In genomic region chr4:109456821-109457220, GRCm38 (mm10) we compare ENCODE assay signal across 16 mouse cellular contexts.
"Had no signal": no experiment of that assay in that cellular context is flagged by ENCODE, and none has a peak within 500 bp of the region (broad histone marks: within the 10 kb centered on the region; RNA-seq: fewer than 3 reads in every experiment).

No protein-coding gene starts in this region.

- H3K27ac ChIP-seq: kidney, postnatal 0 days; layer of hippocampus, adult 2 months; limb, embryonic 12.5 days; limb, embryonic 15.5 days; liver, embryonic 14.5 days; midbrain, embryonic 10.5 days; midbrain, embryonic 13.5 days had no signal

- H3K27me3 ChIP-seq: limb, embryonic 12.5 days; limb, embryonic 15.5 days; midbrain, embryonic 13.5 days had no signal

- H3K4me3 ChIP-seq: layer of hippocampus, adult 2 months; limb, embryonic 12.5 days; limb, embryonic 15.5 days; midbrain, embryonic 10.5 days; midbrain, embryonic 13.5 days had no signal

- ATAC-seq: liver, postnatal 0 days; lung, postnatal 0 days; midbrain, embryonic 13.5 days; midbrain, embryonic 16.5 days had no signal

- H3K4me1 ChIP-seq: midbrain, embryonic 10.5 days; midbrain, embryonic 13.5 days had no signal

- DNase-seq: kidney, adult 2 months; kidney, postnatal 25 days; layer of hippocampus, adult 9-11 months; liver, postnatal 0 days; lung, embryonic 14.5 days; thymus, adult 18-20 months; thymus, postnatal 36 days had no signal

- H3K9ac ChIP-seq: limb, embryonic 12.5 days; limb, embryonic 15.5 days; liver, embryonic 14.5 days; liver, postnatal 0 days; lung, embryonic 14.5 days; midbrain, embryonic 13.5 days had no signal
